Mouse (Mus musculus) ES-Bruce4 (cell line): ENCODE measurements around the gene Kif11.

ENCODE experiments used
- CTCF ChIP-seq: IDR thresholded peaks from one replicate; pipeline ENCODE4 v1.8.1; 2011; ENCODE audit warnings: low read depth, low read length
- EP300 ChIP-seq: IDR thresholded peaks from 2 replicates; pipeline ENCODE4 v1.6.1; 2011; ENCODE audit warnings: low read depth, low read length; ENCODE audit not compliant: insufficient read depth
- POLR2A ChIP-seq: IDR thresholded peaks from one replicate; pipeline ENCODE4 v1.8.1; 2011; ENCODE audit warnings: low read length; ENCODE audit not compliant: insufficient read depth

- TF ChIP-seq CTCF, result no peak
- TF ChIP-seq EP300, result no peak
- TF ChIP-seq POLR2A, result no peak
Observed at GRCm38 (mm10) chr19:37376841-37377240, 638 bp downstream of the Kif11 start.
